Mouse (Mus musculus) megakaryocyte, embryonic 14.5 days (primary cell): ENCODE measurements around the gene Greb1.

Source experiments
- FLI1 ChIP-seq: IDR thresholded peaks from 2 replicates; pipeline ENCODE4 v1.6.1; 2012; ENCODE audit warnings: low read length, inconsistent platforms, mixed read lengths
- GATA1 ChIP-seq: IDR thresholded peaks from 3 replicates; pipeline ENCODE4 v1.6.1; 2012; ENCODE audit warnings: mixed read lengths, low read length, inconsistent platforms, borderline replicate concordance

GRCm38 (mm10) chr12:16653332-16654093, 147.2 kb downstream of the Greb1 start, which contains the start of gene Ntsr2:
- TF ChIP-seq FLI1 = no peak
- no peak for TF ChIP-seq GATA1
